Mouse (Mus musculus) thymus, postnatal 25 days (tissue): ENCODE data around the gene Fbxl3.
A peak's percentile ranks its signal among the peaks of the same experiment; 100 is the strongest.

Experiments used
- DNase-seq: peaks from one replicate; pipeline ENCODE4 v3.0.0; 2022

Fbxl3 gene

DNA sequence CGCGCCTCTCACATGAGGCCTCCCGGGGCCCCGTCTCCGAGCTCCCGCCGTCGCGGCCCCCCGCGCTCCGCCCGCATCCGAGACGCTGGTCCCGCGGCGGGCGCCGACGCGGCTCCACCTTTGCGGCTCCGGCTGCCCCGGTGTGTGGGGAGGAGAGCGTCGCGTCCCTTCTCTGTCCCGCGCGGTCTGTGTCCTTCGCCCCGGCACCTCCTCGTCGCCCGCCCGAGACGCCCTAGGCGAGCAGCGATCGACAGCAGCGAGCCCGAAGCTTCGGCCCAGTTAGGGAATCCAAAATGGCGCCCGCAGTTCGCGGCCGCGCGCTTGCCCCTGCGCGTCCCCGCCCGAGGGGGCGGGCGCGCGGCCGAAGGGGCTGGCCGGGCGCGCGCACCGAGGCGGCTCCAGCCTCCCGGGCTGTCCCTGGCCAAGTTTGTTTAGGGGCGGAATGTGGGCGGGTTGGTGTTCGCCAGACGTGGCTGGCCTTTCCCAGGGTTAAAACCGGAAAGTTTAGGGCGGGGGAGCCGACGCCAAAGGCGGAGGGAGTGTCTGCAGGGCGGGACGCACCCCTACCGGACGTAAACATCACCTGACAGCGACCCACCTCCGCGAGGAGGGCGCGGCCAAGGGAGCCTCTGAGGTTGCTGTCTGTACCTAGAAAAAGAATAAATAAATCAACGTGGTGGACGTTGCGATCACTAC, at the start of gene Fbxl3:
TSS of gene Fbxl3 (minus strand) at position 329 of the 696 bp plus-strand sequence.
- peak; percentile 85 for DNase-seq

DNA sequence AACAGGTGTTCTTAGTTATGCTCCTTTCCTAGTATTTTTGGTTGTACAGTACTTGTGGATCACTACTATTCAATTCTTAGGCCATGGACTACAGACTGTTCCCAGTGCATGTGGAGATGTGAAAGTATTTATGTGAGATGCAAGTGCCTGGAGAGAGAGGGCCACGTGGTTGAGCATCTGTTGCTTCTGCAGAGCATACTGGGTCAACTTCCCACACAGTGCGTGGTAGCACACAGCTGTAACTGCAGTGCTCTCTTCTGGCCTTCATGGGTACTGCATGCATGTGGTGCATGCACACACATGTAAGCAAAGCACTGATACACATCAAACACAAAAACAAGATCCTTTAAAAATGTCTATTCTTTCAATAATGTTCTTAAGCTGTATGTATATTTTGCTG, 32.6 kb upstream of the Fbxl3 start:
- peak; percentile 43 for DNase-seq

DNA sequence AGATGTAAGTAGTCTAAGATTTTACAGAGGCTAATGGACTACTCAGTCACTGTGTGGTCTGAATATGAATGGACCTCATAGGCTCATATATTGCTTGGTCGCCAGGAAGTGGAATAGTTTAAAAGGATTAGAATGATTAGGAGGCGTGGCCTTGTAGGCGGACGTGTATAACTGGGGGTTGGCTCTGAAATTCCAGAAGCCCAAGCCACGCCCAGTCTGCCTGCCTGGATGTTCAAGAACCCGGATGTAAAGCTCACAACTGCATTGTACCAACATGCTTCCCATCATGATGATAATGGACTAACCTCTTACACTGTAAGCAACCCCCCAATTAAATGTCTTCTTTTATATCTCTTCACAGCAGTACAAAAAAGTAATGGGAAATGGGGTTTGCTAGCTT, 26.4 kb upstream of the Fbxl3 start:
- no peak for DNase-seq

DNA sequence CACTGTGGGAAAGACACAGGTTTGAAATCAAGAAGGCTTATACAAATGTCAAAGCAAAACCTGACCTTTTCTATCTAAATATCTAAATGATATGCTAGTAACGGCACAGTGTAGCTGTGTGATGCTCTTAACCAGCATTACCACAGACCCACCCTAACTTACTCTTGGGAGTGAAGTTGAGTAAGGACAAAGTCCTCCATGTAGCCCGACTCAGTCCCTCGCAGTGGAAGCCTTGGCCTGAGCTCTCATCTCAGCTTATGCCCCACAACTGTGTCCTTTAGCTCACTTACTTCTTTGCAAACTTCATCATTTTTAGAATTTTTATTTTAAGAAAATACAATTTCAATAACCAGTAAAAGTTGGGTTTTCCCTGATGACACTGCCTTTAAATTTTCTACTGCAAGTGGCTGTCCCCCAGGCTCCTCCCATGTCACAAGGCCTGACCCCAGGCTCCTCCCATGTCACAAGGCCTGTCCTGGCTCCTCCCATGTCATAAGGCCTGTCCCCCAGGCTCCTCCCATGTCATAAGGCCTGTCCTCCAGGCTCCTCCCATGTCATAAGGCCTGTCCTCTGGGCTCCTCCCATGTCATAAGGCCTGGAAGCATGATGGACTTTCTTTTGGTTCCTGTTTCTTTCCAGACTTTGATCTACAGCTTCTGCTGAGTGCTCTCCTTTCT, 15.8 kb upstream of the Fbxl3 start:
- DNase-seq: no peak

DNA sequence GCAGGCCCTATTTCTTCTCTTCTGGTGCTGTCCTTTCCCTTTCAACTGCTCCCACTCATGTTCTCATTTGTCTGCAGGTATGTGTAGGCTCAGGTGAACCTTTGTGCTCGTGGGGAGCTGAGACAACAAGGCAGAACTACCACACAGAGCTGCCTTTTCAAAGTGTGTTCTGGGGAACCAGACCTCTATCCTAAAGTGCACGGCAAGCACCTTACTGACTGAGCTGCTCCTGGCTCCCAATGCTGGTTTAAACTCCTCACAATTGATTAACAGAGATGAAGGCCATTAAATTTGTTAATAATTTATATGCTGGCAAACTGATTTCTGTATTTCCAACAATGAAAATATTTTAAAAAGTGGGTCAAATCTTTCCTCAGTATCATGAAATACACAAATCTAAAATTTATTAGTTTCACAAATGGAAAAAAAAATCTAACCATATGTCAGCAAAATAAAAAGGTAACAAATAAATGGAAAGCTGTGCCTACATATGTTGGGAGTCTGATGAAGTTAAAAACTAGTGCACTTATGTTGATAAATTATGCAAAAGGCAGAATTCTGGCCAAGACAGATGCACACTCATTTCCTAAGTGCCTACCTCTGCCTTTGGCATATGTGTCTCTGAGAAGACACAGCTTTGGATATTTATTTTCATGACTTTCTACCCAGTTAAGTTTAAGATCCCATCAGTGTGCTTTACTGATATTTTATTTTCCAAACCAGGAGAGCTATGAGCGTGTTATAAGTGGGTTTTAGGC, 13.4 kb upstream of the Fbxl3 start:
- no peak for DNase-seq

DNA sequence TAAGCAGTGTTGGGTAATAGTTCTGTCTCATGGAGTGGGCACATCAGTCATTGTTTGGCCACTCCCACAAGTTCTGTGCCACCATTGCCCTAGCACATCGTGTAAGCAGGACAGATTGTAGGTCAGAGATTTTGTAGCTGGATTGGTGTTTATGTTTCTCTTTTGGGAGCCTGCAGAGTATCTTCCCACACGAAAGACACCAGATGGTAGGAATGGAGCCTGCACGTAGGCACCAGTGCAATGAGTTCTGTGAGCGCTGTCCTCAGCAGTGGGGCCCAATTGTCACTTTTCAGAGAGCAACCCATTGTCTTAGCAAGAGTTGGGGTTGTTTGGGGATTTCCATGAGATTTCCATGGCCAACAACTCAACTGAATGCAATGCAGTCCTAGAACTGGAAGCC, 10.6 kb upstream of the Fbxl3 start:
- DNase-seq: no peak

DNA sequence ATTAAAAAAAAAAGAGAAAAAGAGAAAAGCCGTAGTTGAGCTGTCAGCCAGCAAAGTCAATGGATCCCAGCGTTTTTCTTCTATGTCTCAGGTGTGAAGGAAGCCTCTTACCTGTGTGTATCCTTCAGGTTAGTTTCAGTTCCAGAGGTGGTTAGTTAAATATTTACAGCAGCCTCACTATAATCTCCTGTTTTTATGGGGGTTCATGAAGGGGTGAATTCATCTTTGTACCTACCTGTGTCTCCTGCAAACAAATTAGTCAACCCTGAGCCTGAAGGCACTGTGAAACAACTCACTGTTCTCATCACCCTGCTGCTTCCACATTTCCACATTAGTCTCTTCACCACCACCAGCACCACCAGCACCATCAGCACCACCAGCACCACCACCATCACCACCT, 6.9 kb upstream of the Fbxl3 start:
- DNase-seq: no peak

DNA sequence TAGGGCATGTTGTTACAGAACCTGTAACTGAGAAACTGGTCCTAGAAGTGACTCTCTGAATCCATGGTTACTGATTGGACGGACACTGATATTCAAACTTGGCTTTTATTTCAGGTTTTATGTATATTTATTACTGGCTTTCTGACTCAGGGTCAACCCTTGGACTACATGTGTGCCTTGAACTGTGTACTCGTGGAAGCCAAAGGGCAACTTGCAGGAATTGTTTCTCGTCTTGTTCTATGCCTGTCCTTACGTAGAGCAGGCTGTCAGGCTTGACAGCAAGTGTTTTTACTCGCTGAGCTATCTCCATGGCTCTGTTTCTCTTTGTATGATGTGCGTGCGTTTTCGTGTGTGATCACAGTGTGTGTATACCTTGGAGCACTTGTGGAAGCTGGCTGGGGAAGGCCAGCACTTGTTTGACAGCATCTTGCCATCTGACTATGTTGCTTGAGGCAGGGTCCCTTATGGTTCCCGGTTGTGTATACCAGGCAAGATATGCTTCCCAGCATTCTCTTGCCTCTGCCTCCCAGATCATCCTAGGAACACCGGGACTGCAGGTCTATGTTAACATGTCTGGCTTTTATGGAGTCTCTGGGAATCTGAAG, 3.5 kb upstream of the Fbxl3 start:
- DNase-seq: no peak

DNA sequence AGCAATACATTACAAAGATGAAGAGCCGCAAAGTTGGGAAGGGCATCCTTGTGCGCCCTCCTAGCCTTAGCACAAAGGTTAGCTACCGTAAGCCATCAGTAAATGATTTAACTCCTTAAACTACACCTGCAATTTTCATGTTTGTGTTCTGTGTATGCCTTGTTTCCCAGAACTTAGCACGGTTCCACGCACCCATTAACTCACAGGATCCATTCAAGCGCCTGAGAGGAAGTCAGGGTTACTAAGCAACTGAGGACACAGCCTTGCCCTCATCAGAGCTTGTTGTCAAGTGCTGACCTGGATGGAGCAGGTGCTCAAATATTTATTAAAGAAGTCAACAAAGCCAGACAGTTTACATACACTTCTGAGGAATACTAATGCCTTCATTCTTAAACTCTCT, 2.9 kb upstream of the Fbxl3 start:
- DNase-seq: no peak

DNA sequence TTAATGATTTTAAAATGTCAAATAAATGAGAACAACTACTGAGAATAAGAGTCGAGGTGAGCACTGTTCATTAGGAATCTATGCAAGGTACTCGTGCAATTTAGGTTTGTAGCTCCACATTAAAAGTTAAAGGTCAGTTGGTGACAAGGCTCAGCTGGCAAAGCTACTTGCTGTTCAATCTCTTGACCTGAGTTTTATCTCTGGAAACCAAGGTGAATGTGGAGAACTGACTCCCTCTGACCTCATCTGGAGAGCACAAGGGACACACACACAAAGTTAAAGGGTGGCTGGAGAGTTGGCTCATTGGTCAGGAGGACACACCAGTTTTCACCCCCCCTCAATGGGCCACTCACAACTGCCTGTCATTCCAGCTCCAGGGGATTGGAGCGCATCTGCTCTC, 1.8 kb upstream of the Fbxl3 start:
- no peak for DNase-seq

DNA sequence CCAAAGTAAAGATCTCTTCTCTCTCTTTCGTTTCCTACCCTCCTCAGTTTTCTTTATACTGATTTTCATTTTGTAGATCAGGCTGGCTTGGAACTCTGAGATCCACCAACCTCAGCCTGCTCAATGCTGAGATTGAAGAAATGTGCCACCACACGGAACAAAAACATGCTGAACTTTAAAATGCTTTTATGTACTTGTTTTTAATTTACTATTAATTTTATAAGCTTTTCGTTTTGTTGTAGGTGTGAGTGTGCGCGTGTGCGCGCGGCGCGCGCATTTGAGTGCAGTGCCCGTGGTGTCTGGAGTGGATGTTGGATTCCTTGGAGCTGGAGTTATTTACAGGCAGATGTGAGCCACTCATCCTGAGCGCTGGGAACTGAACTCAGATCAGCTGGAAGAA, 930 bp upstream of the Fbxl3 start:
- no peak for DNase-seq

DNA sequence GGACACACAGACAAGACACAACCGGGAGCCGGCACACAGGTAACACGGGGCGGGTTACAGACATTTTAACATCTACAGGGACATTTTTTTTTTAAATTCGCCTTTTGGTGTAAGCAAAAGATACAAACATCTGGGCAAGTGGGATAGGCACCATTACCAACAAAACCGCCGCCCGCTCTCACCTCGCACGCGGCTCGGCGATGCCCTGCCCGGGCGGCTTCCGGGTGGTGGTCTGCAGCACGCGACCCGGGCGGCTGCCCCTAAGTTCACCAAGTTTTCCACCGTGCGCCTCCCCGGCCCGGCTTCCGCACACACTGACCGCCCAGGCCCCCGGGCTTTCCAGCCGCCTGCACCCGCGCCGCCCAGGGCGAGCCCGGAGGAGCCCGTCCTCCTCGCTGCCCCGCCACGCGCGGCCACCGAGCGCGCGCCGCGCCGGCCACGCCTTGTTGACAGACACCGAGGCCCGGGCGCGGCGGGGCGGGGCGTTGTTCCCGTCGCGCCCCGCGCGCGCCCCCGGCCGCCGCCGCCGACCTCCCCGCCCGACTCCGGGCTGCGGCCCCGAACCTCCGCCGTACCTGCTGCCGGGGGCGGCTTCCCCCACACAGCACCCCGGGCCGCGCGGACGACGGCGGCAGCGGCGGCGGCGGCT, 655 bp downstream of the Fbxl3 start:
- DNase-seq: peak; percentile 85

DNA sequence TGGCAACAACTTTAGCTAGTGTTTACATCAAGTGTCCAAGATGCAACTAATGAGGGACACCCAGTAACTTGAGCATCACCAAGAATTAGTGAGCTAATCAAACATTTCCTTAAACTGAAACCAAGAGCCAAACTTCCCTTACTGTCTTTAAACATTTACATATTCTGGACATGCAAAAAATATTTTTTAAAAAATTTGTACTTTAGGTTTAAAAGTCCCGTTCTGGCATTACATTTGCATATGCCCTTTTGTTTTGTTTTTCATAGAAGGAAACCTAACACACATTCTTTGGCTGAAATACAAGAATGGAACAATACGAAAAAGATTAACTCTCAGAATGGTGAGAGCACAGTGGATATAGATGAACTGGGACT, 1.2 kb downstream of the Fbxl3 start:
- no peak for DNase-seq

DNA sequence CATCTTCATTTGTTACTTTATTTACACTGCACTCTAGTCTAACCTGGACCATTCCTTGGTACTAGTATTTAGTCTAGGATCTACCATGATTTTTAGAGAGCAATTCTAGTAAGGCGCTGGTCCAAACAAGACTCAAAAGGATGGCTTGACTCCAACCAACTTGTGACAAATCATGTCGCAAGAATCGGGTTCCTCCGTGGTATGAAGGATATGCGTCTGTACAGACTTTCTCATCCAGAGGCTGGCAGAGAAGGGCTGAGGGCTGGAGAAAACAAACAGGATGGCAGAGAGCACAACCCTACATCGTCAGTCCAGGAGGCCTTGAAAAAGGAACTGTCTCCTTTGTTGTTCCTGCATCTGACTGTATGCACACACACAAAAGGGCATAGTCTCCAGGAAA, 2.7 kb downstream of the Fbxl3 start:
- no peak for DNase-seq

DNA sequence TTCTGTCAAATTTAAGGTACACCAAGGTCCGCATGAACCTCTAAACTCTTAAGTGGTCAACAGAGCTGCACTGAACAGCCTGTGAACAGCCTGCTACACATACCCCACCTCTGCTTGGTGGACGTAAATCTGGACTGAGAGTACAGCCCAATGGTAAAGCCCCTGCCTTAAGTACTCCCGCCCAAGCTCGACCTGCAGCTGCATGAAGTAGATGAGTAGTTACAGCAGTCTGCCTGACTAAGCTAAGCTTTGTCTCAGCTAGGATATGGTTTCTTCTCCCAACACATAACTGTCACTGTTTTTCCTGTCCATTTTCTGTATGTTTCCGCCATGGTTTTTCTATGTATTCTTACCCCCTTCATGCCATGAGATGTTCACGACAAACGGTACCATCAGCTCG, 3.5 kb downstream of the Fbxl3 start:
- no peak for DNase-seq

DNA sequence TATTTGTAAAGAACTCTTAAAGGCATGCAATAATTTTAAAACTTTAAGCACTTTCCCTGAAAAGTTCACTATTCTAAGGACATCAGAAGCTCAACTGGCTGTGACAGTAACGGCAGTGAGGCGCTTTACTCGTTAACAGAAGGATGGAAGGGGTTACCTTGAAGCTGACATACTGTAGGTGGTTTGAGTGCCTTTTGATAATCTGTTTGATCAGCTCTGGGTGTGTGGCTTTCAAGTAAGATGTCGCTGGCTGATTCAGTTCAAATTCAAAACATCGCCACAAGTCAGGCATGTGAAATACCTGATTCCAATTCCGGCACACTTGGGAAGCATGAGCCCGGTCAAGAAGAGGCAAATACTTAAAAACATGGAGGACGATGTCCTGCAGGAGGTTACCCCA, 4.3 kb downstream of the Fbxl3 start:
- DNase-seq: no peak

DNA sequence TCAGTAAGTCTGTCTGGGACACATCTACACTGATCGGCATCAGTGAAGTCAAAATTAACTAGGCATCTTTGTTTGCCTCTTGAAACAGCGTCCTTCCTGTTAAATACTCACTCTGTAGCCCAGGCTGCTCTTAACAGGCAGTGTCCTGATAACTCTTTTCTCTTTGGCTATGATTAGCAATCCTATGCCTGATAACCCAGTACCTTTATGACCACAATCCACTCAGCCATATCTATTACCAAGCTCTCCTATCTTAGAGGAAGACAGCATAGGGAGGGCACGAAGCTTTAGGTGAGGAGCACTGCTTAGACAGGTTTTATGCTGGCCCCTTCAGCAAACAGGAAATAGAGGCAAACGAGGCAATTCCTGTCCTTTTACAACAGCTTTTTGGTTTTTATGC, 5.7 kb downstream of the Fbxl3 start:
- no peak for DNase-seq

DNA sequence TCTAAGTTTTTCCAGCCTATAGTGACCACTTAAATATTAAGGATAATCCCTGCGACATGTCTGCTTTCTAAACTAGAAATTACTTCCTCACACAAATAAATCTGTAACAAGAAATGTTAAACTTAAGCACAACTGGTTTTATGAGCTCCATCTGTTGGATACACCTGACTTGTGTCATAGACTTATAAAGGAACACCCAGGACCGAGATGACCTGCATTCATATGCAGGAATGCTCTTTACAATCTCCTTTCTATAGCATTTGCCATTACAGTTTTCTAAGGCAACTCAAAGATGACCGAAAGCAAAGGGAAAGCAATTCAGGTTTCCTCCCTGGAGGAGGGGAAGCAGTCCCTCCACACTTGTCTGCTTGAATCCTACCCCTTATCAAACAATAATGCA, 6.1 kb downstream of the Fbxl3 start:
- DNase-seq: no peak

DNA sequence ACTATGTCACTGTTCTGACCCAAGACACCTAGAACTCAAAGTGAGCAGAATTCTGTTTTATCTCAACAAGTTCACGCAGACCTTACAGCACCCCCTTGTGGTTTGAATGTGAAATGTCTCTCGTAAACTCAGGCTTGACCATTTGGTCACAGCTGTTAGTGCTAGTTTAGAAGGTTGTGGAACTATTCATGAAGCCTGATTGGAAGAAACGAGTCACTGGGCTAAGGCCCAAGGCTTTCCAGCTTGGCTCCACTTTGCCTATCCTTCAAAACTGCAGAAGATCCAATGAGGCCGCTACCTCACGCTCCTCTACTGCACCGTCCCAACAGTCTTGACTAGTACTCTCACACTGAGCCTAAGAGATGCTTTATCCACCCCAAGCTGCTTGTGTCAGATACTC, 10.7 kb downstream of the Fbxl3 start:
- DNase-seq: peak; percentile 47

DNA sequence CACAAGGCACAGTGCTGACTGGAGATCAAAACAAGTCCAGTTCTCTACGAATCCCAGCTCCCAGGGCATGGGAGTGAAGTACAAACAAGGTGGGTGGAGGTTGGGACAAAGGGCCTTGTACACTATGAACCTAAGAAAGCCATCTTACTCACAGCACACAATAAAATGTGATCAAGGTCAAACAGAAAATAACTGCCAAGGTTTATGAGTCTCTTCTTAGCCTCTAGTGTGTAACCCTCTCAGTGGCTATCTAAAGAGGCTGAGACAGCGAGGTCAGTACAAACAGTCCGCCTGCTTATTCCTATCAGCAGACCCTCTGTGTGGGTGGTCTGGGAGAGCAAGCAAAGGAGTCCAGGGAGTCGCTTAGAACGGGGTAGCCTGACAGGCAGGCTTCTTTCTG, 11.5 kb downstream of the Fbxl3 start:
- no peak for DNase-seq

DNA sequence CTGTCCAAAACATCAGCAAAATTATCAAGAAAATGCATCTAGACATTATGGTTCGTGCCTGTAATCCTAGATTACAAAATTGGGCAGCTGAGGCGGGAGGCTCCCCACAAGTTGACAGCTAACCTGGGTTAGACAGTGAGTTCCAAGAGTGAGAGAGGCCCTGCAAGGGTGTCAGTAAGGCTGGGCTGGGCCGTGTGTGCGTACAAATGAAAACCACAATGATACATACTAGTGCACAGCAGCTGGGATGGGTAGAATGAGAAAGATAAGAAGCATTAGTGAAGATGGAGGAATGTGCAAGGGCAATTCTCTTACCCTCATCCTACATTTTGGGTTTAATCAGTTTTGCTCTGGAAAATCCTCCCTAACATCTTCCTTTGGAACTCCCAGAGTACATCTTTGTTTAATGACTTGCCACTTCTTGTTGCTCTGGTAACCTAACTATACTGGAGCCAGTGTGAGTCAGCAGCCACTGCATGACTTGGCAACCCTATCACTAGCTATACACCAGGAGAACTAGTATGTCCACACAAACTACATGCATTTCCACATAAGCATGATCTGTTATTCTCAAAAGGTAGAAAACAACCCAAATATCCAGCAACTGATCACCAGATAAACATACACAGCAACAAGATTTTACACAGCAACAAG, 12.6 kb downstream of the Fbxl3 start:
- DNase-seq: no peak

DNA sequence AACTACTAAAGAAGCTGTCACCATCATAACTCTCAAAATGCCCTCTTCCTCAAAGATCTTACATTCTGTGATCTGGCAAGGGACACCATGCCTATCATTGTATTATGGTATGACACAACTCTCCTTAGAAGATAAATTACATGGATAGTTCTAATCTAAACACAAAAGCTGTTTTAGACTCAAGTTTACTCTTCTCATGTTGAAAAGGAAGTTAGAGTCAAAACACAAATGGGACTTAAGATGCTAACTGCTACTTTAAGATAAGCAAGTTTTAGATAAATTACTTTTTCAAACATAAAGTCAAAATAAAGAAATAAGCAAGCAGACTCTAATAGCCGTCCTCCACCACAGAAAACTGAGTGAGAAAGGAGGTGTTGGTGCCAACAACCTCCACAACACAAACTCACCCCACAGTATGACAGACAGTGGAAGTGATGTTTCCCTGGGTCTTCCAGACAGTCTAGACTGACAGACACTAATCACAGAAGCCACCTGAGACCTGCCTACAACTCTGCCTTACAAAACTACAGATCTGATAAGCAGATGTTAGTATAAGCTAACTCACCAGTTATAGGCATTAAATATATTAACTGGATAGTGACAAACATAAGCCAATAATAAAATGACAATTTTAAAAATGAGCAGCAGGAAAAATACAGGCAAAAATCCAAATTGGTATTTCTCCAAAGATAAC, 13.4 kb downstream of the Fbxl3 start:
- DNase-seq: no peak
